Mouse (Mus musculus) heart, embryonic 11.5 days (tissue): Measurements from ENCODE around the gene Ccdc183. TPM values are rescaled to one million over a fixed set of nuclear protein-coding genes. Genes with fewer than 3 reads are reported as not detected.

Source experiments
- ATAC-seq: fragments of 200-750 bp; cut with Nextera tagmentation; replicated peaks from 2 replicates; pipeline ENCODE4 v1.8.0; 2017; ENCODE audit warnings: moderate library complexity; ENCODE audit not compliant: insufficient number of reproducible peaks, low FRiP score, low TSS enrichment
- H3K27ac ChIP-seq: fragments of 300-500 bp; sonication (generic); 2 replicates; pipeline ENCODE4 v1.5.1; 2014; ENCODE audit warnings: mild to moderate bottlenecking, low read depth, low read length
- H3K27me3 ChIP-seq: fragments of 300-500 bp; sonication (generic); 2 replicates; pipeline ENCODE4 v1.6.1; 2014; ENCODE audit warnings: mild to moderate bottlenecking, low read length, mixed read lengths; ENCODE audit not compliant: control insufficient read depth, insufficient read depth
- H3K36me3 ChIP-seq: fragments of 300-500 bp; sonication (generic); 2 replicates; pipeline ENCODE4 v1.6.1; 2014; ENCODE audit warnings: mild to moderate bottlenecking, low read length, moderate library complexity, mixed read lengths; ENCODE audit not compliant: control insufficient read depth, insufficient read depth
- H3K4me1 ChIP-seq: fragments of 300-500 bp; sonication (generic); 2 replicates; pipeline ENCODE4 v1.6.1; 2014; ENCODE audit warnings: low read length; ENCODE audit not compliant: control insufficient read depth, insufficient read depth
- H3K4me2 ChIP-seq: fragments of 300-500 bp; sonication (generic); 2 replicates; pipeline ENCODE4 v1.6.1; 2014; ENCODE audit warnings: mild to moderate bottlenecking, moderate library complexity
- H3K4me3 ChIP-seq: fragments of 300-500 bp; sonication (generic); 2 replicates; pipeline ENCODE4 v1.5.1; 2014; ENCODE audit warnings: low read depth, low read length
- H3K9ac ChIP-seq: fragments of 300-500 bp; sonication (generic); 2 replicates; pipeline ENCODE4 v1.6.1; 2014; ENCODE audit warnings: mild to moderate bottlenecking, low read depth, low read length, moderate library complexity
- H3K9me3 ChIP-seq: fragments of 300-500 bp; sonication (generic); replicated peaks from 2 replicates; pipeline ENCODE4 v1.6.1; 2016; ENCODE audit warnings: low read length; ENCODE audit not compliant: control insufficient read depth
- WGBS: fragments of 180-500 bp; shearing (Covaris S2); extraction: QIAGEN DNeasy Blood & Tissue Kit; methylation state at CpG from one replicate; pipeline ENCODE4 v1.1.7; 2014; ENCODE audit not compliant: insufficient replicate concordance; 5-methylcytosine and 5-hydroxymethylcytosine counted together
- polyA plus RNA-seq: library from polyadenylated mRNA; unstranded; fragments of >200 nt; fragmentation: Nextera tagmentation; extraction: Ambion mirVana; gene quantifications from 2 replicates; pipeline ENCODE4 v1.2.1, GENCODE M21; 2014

Gene Ccdc183
- polyA plus RNA-seq, 1 experiment from 2014 or later = 0.20 TPM

DNA sequence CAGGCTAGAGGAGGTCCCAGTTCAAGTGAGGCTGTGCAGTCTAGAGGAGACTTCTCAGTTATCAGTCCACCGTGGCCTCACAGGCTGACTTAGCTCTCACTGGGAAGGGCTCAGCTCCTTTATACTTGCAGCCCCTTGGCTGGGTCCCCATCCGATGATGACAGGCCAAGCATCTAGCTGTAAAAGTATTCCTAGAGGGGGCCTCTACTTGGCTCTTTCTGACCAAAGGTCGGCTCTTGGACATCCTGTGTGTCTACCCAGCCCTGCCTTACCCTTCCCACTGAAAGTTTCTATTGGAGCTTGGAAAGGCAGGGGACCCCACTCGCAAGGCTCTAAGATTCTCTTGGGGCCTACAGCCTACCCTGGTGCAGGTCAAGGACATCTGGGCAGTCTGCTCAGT, 46.3 kb downstream of the Ccdc183 start:
- H3K27ac ChIP-seq = no peak overlapping the region
- no peak overlapping the region for H3K4me2 ChIP-seq
- H3K36me3 ChIP-seq = peaks cover 11% of the 10 kb centered on the region; the same call in 1 of the 2 replicates
- peaks cover 21% of the 10 kb centered on the region for H3K4me1 ChIP-seq
- no peak overlapping the region for H3K4me3 ChIP-seq
- 83% methylated on average over 4 of the region's 4 CpGs for WGBS
- H3K9ac ChIP-seq = no peak overlapping the region
- no peaks in the 10 kb centered on the region for H3K9me3 ChIP-seq
- ATAC-seq = no peak
- peaks cover 5% of the 10 kb centered on the region for H3K27me3 ChIP-seq

DNA sequence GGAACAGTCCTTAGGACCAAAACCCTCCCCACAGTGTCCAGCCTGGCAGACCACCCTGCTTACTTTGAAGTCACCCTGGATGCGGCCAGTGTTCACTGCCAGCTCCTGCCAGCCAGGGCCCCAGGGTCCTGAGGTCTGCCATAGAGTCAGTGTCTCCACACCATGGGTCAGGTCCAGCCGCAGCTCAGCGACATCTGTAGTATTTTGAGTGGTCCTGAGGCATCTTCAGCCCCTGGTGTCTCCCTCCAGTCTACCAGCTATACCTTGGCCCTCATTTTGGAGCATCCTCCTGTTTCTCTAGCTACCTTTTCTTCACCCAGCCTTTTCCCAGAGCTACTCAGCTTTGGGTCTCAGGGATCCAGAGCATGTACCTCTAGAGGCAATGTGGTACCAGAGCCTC, 48.2 kb downstream of the Ccdc183 start:
- Histone ChIP-seq H3K27ac (no peak overlapping the region), H3K4me3 (no peak overlapping the region), H3K36me3 (peaks cover 17% of the 10 kb centered on the region), H3K9me3 (no peaks in the 10 kb centered on the region), H3K4me1 (peaks cover 15% of the 10 kb centered on the region), H3K9ac (no peak overlapping the region), H3K27me3 (no peaks in the 10 kb centered on the region), H3K4me2 (no peak overlapping the region)
- no peak for ATAC-seq
- WGBS = 87% methylated on average over 3 of the region's 3 CpGs

DNA sequence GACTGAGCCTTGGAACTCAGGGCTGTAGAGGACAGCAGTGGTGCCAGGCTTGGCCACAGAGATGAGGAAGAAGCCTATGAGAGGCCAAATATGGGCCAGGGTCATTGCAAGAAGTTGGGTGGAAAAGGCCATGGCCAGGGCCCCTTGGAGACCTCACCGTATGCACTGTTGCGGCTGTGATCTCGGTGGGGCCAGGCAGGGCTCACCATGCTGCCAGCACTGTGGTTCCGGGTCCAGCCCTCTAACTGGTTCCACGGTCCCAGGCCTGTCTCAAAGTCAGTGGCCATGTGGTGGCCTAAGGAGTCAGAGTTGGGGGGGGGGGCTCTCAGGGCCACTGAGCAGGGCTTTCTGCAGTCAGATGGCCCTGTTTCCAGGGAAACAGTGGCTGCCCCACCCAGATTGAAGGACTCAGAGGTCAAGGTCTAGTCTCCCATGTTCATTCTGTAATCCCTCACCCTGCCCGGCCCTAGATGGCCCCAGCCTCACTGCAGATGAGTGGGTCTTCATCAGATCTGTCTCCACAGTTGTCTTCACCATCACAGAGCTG, 48.9 kb downstream of the Ccdc183 start:
- ATAC-seq = no peak

DNA sequence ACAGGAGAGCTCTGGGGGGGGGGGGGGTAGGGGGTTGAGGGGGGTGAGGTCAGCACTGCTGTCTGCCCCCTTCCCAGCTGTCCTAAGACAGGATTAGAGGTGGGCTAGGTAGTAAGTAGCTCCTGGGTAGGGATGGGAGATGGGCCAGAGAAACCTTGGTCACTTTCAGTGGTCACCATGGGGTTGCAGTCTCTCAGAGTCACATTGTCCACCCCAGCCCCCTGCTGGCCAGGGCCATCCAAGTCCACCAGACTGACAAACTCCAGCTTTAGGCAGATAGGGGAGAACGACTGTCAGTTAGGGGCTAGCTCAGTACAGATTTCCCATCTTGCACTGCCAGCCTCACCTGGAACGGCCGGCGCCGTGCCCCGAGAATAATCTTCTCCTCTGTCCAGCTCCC, 50.9 kb downstream of the Ccdc183 start:
- Histone ChIP-seq H3K4me3 (no peak overlapping the region), H3K9ac (no peak overlapping the region), H3K4me2 (no peak overlapping the region), H3K27ac (no peak overlapping the region), H3K27me3 (no peaks in the 10 kb centered on the region), H3K36me3 (peaks cover 40% of the 10 kb centered on the region), H3K9me3 (no peaks in the 10 kb centered on the region), H3K4me1 (no peaks in the 10 kb centered on the region)
- no peak for ATAC-seq
- 79% methylated on average over 6 of the region's 6 CpGs for WGBS

More for the DNA sequence above, 48.9 kb downstream of the Ccdc183 start:
- Histone ChIP-seq H3K9ac (no peak overlapping the region), H3K9me3 (no peaks in the 10 kb centered on the region), H3K27ac (no peak overlapping the region), H3K27me3 (no peaks in the 10 kb centered on the region), H3K4me2 (no peak overlapping the region), H3K4me3 (no peak overlapping the region), H3K36me3 (peaks cover 22% of the 10 kb centered on the region), H3K4me1 (peaks cover 9% of the 10 kb centered on the region)
- 90% methylated on average over 6 of the region's 6 CpGs for WGBS

DNA sequence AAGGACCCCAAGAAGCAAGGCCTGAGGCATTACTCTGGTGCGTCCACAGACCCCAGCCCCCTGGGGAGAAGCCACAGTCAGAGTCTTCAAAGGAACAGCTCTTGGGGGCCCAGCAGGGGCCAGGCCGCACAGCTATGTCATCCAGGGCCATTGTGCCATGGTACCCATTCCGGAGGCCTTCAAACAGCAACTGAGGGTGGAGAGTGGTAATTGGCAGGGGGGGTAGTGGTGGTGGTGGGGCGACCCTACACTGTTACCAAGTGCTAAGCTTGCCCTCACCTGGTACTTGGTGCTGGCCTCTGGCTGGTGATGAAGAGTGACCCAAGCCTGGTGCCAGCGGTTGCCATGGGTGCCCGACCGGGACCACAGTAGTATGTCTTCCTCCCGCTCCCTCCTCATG, 51.7 kb downstream of the Ccdc183 start:
- Histone ChIP-seq H3K9me3 (no peaks in the 10 kb centered on the region), H3K27me3 (no peaks in the 10 kb centered on the region), H3K4me1 (no peaks in the 10 kb centered on the region), H3K4me2 (no peak overlapping the region), H3K27ac (no peak overlapping the region), H3K9ac (no peak overlapping the region), H3K4me3 (no peak overlapping the region), H3K36me3 (peaks cover 46% of the 10 kb centered on the region)
- 91% methylated on average over 8 of the region's 8 CpGs for WGBS
- ATAC-seq = no peak

DNA sequence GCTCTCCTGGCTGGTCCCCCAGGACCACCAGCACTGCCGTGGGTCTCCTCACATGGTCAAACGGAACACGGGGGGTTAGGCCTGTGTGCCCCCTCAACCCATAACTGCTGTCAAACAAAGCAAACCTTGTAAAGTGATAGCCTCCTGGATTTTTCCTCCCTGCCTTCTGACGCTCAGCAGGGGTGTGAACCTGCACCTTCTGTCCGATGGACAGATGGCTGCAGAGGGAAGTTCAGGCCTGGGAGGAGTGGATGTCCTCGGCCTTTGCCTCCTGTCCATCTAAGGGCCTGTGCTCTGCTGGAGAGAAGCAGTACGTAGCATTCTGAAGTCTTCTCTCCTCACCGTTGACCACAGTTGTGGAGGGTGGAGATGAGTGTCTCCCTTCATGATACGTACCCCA, 55.5 kb downstream of the Ccdc183 start:
- H3K36me3 ChIP-seq = peaks cover 42% of the 10 kb centered on the region

DNA sequence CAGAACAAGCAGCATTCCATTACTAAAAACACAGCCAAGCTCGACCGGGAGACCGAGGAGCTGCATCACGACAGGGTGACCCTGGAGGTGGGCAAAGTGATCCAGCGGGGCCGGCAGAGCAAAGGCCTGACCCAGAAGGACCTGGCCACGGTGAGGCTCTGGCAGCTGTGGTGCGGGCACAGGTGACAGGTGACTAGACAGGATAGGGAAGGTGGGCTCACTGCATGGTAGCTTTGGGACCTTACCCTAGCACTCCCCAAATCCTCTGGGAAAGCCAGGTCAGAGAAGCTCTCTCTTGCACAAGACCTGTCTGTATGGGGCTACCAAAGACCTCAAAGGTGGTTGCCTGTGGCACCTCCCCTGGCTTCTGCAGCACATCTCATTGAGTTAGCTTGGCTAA, 56.9 kb downstream of the Ccdc183 start:
- Histone ChIP-seq H3K9me3 (no peaks in the 10 kb centered on the region), H3K9ac (no peak overlapping the region), H3K36me3 (peaks cover 41% of the 10 kb centered on the region), H3K4me2 (no peak overlapping the region), H3K27ac (no peak overlapping the region), H3K4me3 (no peak overlapping the region), H3K27me3 (no peaks in the 10 kb centered on the region), H3K4me1 (peaks cover 8% of the 10 kb centered on the region)
- ATAC-seq = no peak
- 91% methylated on average over 8 of the region's 8 CpGs for WGBS

More for the DNA sequence above, 55.5 kb downstream of the Ccdc183 start:
- Histone ChIP-seq H3K4me2 (no peak overlapping the region), H3K9me3 (no peaks in the 10 kb centered on the region), H3K4me3 (no peak overlapping the region), H3K4me1 (peaks cover 8% of the 10 kb centered on the region), H3K27me3 (no peaks in the 10 kb centered on the region), H3K9ac (no peak overlapping the region), H3K27ac (no peak overlapping the region)
- no peak for ATAC-seq
- WGBS = 72% methylated on average over 9 of the region's 9 CpGs

DNA sequence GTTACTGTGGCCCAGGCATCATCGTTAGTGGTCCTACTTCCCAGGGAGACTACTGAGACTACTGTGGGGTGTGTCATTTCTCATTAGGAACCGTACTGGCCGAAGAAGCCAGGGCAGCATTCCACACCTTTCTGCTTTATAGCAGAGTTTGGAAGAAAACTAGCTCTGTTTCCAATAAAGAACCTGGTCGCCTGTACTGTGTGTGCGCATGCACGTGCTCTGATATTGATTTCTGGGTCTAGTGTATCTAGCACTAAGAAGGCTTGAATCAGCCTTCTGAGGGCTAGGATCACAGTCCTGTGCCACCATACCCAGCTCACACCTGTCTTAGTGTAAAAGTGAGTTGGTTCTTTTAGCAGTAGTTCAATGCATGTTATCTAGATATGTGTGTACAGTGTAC, 58.7 kb downstream of the Ccdc183 start:
- no peak for ATAC-seq
- H3K9ac ChIP-seq = peak overlapping the region; percentile 93
- peak overlapping the region; percentile 97 for H3K4me3 ChIP-seq
- peak overlapping the region; percentile 84 for H3K4me2 ChIP-seq
- WGBS = 76% methylated on average over 6 of the region's 6 CpGs
- H3K27ac ChIP-seq = no peak overlapping the region
- no peaks in the 10 kb centered on the region for H3K9me3 ChIP-seq
- no peaks in the 10 kb centered on the region for H3K27me3 ChIP-seq
- H3K36me3 ChIP-seq = peaks cover 32% of the 10 kb centered on the region
- H3K4me1 ChIP-seq = peaks cover 8% of the 10 kb centered on the region
